Mouse (Mus musculus) cerebellum, adult 2 months (tissue): ENCODE measurements around the gene Cutc. TPM values are rescaled to one million over a fixed set of nuclear protein-coding genes. Genes with fewer than 3 reads are reported as not detected.

Experiments used
- DNase-seq, 2 experiments: peaks; one replicate each; pipeline ENCODE4 v3.0.0; 2021
- H3K27ac ChIP-seq: fragments of 200-500 bp; 2 replicates; pipeline ENCODE4 v1.5.1; 2012; ENCODE audit warnings: low read length, control low read depth, inconsistent platforms; ENCODE audit not compliant: insufficient read depth
- H3K27me3 ChIP-seq: fragments of 200-500 bp; 2 replicates; pipeline ENCODE4 v1.6.1; 2012; ENCODE audit warnings: inconsistent platforms, mild to moderate bottlenecking, low read length, moderate library complexity; ENCODE audit not compliant: control insufficient read depth, insufficient read depth
- H3K4me1 ChIP-seq: fragments of 200-500 bp; 2 replicates; pipeline ENCODE4 v1.6.1; 2011; ENCODE audit warnings: low read length; ENCODE audit not compliant: control insufficient read depth, insufficient read depth
- H3K4me3 ChIP-seq: fragments of 200-500 bp; replicated peaks from 2 replicates; pipeline ENCODE3; 2011; ENCODE audit warnings: mild to moderate bottlenecking, low read depth, low read length, control low read depth; ENCODE audit not compliant: insufficient read depth
- CTCF ChIP-seq: fragments of 200-500 bp; IDR thresholded peaks from 2 replicates; pipeline ENCODE4 v1.5.1; 2011; ENCODE audit warnings: low read depth, mild to moderate bottlenecking, control low read depth, low read length, moderate library complexity, borderline replicate concordance; ENCODE audit not compliant: insufficient read depth
- POLR2A ChIP-seq: fragments of 200-500 bp; IDR thresholded peaks from 2 replicates; pipeline ENCODE4 v1.6.1; 2011; ENCODE audit warnings: low read length, control low read depth, borderline replicate concordance; ENCODE audit not compliant: insufficient read depth
- WGBS: fragments of 180-500 bp; shearing (Covaris S2); methylation state at CpG from one replicate; pipeline ENCODE4 v1.1.7; 2018; 5-methylcytosine and 5-hydroxymethylcytosine counted together
- polyA plus RNA-seq: library from polyadenylated mRNA; depleted of rRNA; stranded (reverse); fragments of >200 nt; gene quantifications from 2 replicates; pipeline ENCODE4 v1.2.3, GENCODE M21; 2012

The Cutc gene
- polyA plus RNA-seq, 1 experiment, result 9.3 TPM

- Histone ChIP-seq H3K4me1 (no peaks in the 10 kb centered on the region), H3K27me3 (no peaks in the 10 kb centered on the region), H3K4me3 (no peak overlapping the region), H3K27ac (no peak overlapping the region)
- TF ChIP-seq CTCF (no peak), POLR2A (no peak)
- no peak for DNase-seq
- 94% methylated on average over 11 of the region's 11 CpGs for WGBS
Measured at GRCm38 (mm10) chr19:43720061-43720460, 32.7 kb upstream of the Cutc start.

GRCm38 (mm10) chr19:43722891-43723290, 29.9 kb upstream of the Cutc start:
- no peak overlapping the region for H3K4me3 ChIP-seq
- no peak for DNase-seq
- no peak for TF ChIP-seq CTCF
- TF ChIP-seq POLR2A, result no peak
- H3K4me1 ChIP-seq, result no peaks in the 10 kb centered on the region
- H3K27me3 ChIP-seq, result no peaks in the 10 kb centered on the region
- H3K27ac ChIP-seq, result no peak overlapping the region
- 76% methylated on average over 8 of the region's 8 CpGs for WGBS

- Histone ChIP-seq H3K27me3 (no peaks in the 10 kb centered on the region), H3K4me3 (no peak overlapping the region), H3K27ac (no peak overlapping the region), H3K4me1 (no peaks in the 10 kb centered on the region)
- TF ChIP-seq CTCF (no peak), POLR2A (no peak)
- WGBS, result 83% methylated on average over 10 of the region's 10 CpGs
- DNase-seq, result no peak
Measured at GRCm38 (mm10) chr19:43723501-43723900, 29.3 kb upstream of the Cutc start.

- H3K4me3 ChIP-seq, result no peak overlapping the region
- WGBS, result 93% methylated on average over 20 of the region's 20 CpGs
- no peaks in the 10 kb centered on the region for H3K27me3 ChIP-seq
- TF ChIP-seq CTCF (no peak), POLR2A (no peak)
- no peaks in the 10 kb centered on the region for H3K4me1 ChIP-seq
- H3K27ac ChIP-seq, result no peak overlapping the region
- DNase-seq, result no peak
Measured at GRCm38 (mm10) chr19:43724194-43724593, 28.6 kb upstream of the Cutc start.

- Histone ChIP-seq H3K27ac (no peak overlapping the region), H3K27me3 (no peaks in the 10 kb centered on the region), H3K4me1 (no peaks in the 10 kb centered on the region), H3K4me3 (no peak overlapping the region)
- no peak for DNase-seq
- no peak for TF ChIP-seq CTCF
- TF ChIP-seq POLR2A, result no peak
- WGBS, result 85% methylated on average over 7 of the region's 7 CpGs
Measured at GRCm38 (mm10) chr19:43724821-43725220, 28.0 kb upstream of the Cutc start.

- no peak overlapping the region for H3K4me3 ChIP-seq
- no peak for DNase-seq
- H3K4me1 ChIP-seq, result no peaks in the 10 kb centered on the region
- WGBS, result 82% methylated on average over 15 of the region's 15 CpGs
- H3K27me3 ChIP-seq, result no peaks in the 10 kb centered on the region
- no peak overlapping the region for H3K27ac ChIP-seq
- TF ChIP-seq CTCF, result no peak
- no peak for TF ChIP-seq POLR2A
Measured at GRCm38 (mm10) chr19:43726510-43727146, 26.2 kb upstream of the Cutc start.

- Histone ChIP-seq H3K27ac (no peak overlapping the region), H3K4me1 (no peaks in the 10 kb centered on the region), H3K27me3 (no peaks in the 10 kb centered on the region), H3K4me3 (no peak overlapping the region)
- no peak for DNase-seq
- 54% methylated on average over 22 of the region's 22 CpGs for WGBS
- TF ChIP-seq POLR2A, result no peak
Measured at GRCm38 (mm10) chr19:43729296-43730036, 23.3 kb upstream of the Cutc start.

- Histone ChIP-seq H3K4me3 (no peak overlapping the region), H3K4me1 (no peaks in the 10 kb centered on the region), H3K27ac (no peak overlapping the region), H3K27me3 (no peaks in the 10 kb centered on the region)
- DNase-seq, result no peak
- 47% methylated on average over 8 of the region's 8 CpGs for WGBS
- TF ChIP-seq CTCF (no peak), POLR2A (no peak)
Measured at GRCm38 (mm10) chr19:43730037-43730428, 22.8 kb upstream of the Cutc start.
